Mouse (Mus musculus) CH12.LX (cell line): ENCODE results near the gene 4931406P16Rik.

ENCODE experiments used
- CTCF ChIP-seq, 2 experiments: IDR thresholded peaks in 1 of 2; conservative IDR thresholded peaks in 1 of 2; 2 replicates each; pipeline ENCODE4 v1.5.1; 2011 to 2012; ENCODE audit warnings: low read depth in 2 of 2, low read length in 2 of 2, improper control_type of control experiment in 1 of 2, inconsistent platforms in 1 of 2, mild to moderate bottlenecking in 1 of 2, moderate library complexity in 1 of 2
- EP300 ChIP-seq: IDR thresholded peaks from 2 replicates; pipeline ENCODE4 v1.6.1; 2011; ENCODE audit warnings: low read length, improper control_type of control experiment
- GABPA ChIP-seq: IDR thresholded peaks from 2 replicates; pipeline ENCODE4 v1.6.1; 2012; ENCODE audit warnings: low read depth, low read length, improper control_type of control experiment, inconsistent platforms; ENCODE audit not compliant: insufficient replicate concordance
- MAFK ChIP-seq: IDR thresholded peaks from 2 replicates; pipeline ENCODE4 v1.6.1; 2011; ENCODE audit warnings: low read length, improper control_type of control experiment; ENCODE audit not compliant: insufficient replicate concordance
- MYC ChIP-seq: IDR thresholded peaks from 2 replicates; pipeline ENCODE4 v1.6.1; 2011; ENCODE audit warnings: low read depth, mild to moderate bottlenecking, improper control_type of control experiment, low read length
- POLR2A ChIP-seq: IDR thresholded peaks from 2 replicates; pipeline ENCODE4 v1.6.1; 2011; ENCODE audit warnings: low read depth, mild to moderate bottlenecking, improper control_type of control experiment, low read length
- RCOR1 ChIP-seq: conservative IDR thresholded peaks from 2 replicates; pipeline ENCODE4 v1.6.1; 2012; ENCODE audit warnings: low read depth, mild to moderate bottlenecking, inconsistent platforms, low read length, improper control_type of control experiment
- TBP ChIP-seq: conservative IDR thresholded peaks from 2 replicates; pipeline ENCODE4 v1.6.1; 2011; ENCODE audit warnings: low read depth, low read length, improper control_type of control experiment
- ZKSCAN1 ChIP-seq: IDR thresholded peaks from 2 replicates; pipeline ENCODE4 v1.6.1; 2012; ENCODE audit warnings: low read depth, inconsistent platforms, low read length, improper control_type of control experiment, borderline replicate concordance
- ZNF384 ChIP-seq: IDR thresholded peaks from 2 replicates; pipeline ENCODE4 v1.6.1; 2012; ENCODE audit warnings: low read depth, low read length, improper control_type of control experiment, inconsistent platforms

DNA sequence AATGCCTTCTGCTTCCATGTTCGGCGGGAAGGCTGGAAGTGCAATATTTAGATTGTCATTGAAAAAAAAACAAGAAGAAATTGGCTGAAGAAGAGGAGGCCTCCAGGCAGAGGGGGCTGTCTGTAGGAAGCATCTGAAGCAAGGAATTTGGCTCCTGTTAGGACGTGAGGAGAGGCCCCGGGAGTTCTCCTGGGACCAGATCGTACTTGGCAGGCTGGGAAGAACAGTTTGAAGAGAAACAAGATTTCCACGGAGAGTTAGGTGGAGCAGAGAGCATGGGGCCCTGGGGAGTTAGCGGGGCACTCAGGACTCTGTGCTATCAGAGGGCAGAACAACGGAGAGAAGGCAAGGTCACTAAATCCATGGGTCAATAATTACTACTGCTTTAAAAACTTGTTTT is 10.0 kb upstream of the 4931406P16Rik start:
- TF ChIP-seq POLR2A (no peak), CTCF (conservative IDR thresholded peaks at IDR 0.05 in 1 of 2, IDR thresholded peaks at IDR 0.05 in 1 of 2; ENCODE audit: low read depth in 2 of 2, low read length in 2 of 2) (no peak), TBP (no peak), ZKSCAN1 (no peak), GABPA (no peak), MYC (no peak), EP300 (no peak), RCOR1 (no peak), MAFK (no peak), ZNF384 (no peak)
